Mouse (Mus musculus): Measurements from ENCODE around the gene Ddah1.

- TF ChIP-seq CTCF (IDR thresholded peaks at IDR 0.05; ENCODE audit: low read depth, low read length) (no peak), EP300 (IDR thresholded peaks at IDR 0.05; ENCODE audit: insufficient read depth, low read depth, low read length) (no peak), POLR2A (IDR thresholded peaks at IDR 0.05; ENCODE audit: insufficient read depth, low read length) (no peak)
These were observed 154.8 kb downstream of the Ddah1 start for GRCm38 (mm10) chr3:145913263-145913662.

All from ES-Bruce4 (cell line).